Mouse (Mus musculus) neural tube, embryonic 15.5 days (tissue): Measurements from ENCODE around the gene Ifi213. TPM values are rescaled to one million over a fixed set of nuclear protein-coding genes. Genes with fewer than 3 reads are reported as not detected.
"Not testable (repeated sequence)": the region's sequence is repeated elsewhere in the genome, so short reads cannot be mapped to it uniquely, and the experiment has no call there.

Source experiments
- ATAC-seq: fragments of 200-750 bp; cut with Nextera tagmentation; 2 replicates; pipeline ENCODE4 v1.8.0; 2017; ENCODE audit warnings: mild to moderate bottlenecking, moderate TSS enrichment, moderate library complexity; ENCODE audit not compliant: low FRiP score
- H3K27ac ChIP-seq: fragments of 300-500 bp; sonication (generic); replicated peaks from 2 replicates; pipeline ENCODE4 v1.5.1; 2015; ENCODE audit warnings: mild to moderate bottlenecking, inconsistent platforms
- H3K27me3 ChIP-seq: fragments of 300-500 bp; sonication (generic); replicated peaks from 2 replicates; pipeline ENCODE4 v1.6.1; 2015; ENCODE audit warnings: inconsistent platforms
- H3K36me3 ChIP-seq: fragments of 300-500 bp; sonication (generic); 2 replicates; pipeline ENCODE4 v1.6.1; 2015; ENCODE audit warnings: inconsistent platforms
- H3K4me1 ChIP-seq: fragments of 300-500 bp; sonication (generic); 2 replicates; pipeline ENCODE4 v1.6.1; 2015; ENCODE audit warnings: inconsistent platforms
- H3K4me2 ChIP-seq: fragments of 300-500 bp; sonication (generic); 2 replicates; pipeline ENCODE4 v1.6.1; 2015; ENCODE audit warnings: inconsistent platforms, mild to moderate bottlenecking, moderate library complexity
- H3K4me3 ChIP-seq: fragments of 300-500 bp; sonication (generic); replicated peaks from 2 replicates; pipeline ENCODE4 v1.5.1; 2015; ENCODE audit warnings: mild to moderate bottlenecking, inconsistent platforms
- H3K9ac ChIP-seq: fragments of 300-500 bp; sonication (generic); replicated peaks from 2 replicates; pipeline ENCODE4 v1.6.1; 2015; ENCODE audit warnings: mild to moderate bottlenecking, inconsistent platforms
- H3K9me3 ChIP-seq: fragments of 300-500 bp; sonication (generic); replicated peaks from 2 replicates; pipeline ENCODE4 v1.6.1; 2016; ENCODE audit warnings: inconsistent platforms
- WGBS: fragments of 180-500 bp; shearing (Covaris S2); methylation state at CpG from one replicate; pipeline ENCODE4 v1.1.7; 2015; ENCODE audit warnings: mixed read lengths; 5-methylcytosine and 5-hydroxymethylcytosine counted together
- polyA plus RNA-seq: library from polyadenylated mRNA; unstranded; fragments of >200 nt; fragmentation: Nextera tagmentation; extraction: Ambion mirVana; gene quantifications from 2 replicates; pipeline ENCODE4 v1.2.1, GENCODE M21; 2015

Ifi213 gene
- polyA plus RNA-seq, result 0.08 and 0.09 TPM in 2 replicates

- H3K36me3 ChIP-seq, H3K9me3 ChIP-seq, H3K27ac ChIP-seq, H3K4me1 ChIP-seq, H3K27me3 ChIP-seq, H3K4me2 ChIP-seq, H3K4me3 ChIP-seq, ATAC-seq, H3K9ac ChIP-seq: not testable (repeated sequence)
- 82% methylated on average over 3 of the region's 3 CpGs for WGBS
Observed at GRCm38 (mm10) chr1:173598838-173599494, at the start of gene Ifi213. Gene Ifi213, minus strand, starts transcription at chr1:173599274.

- Histone ChIP-seq H3K27ac (no peak overlapping the region), H3K36me3 (no peaks in the 10 kb centered on the region), H3K4me1 (no peaks in the 10 kb centered on the region), H3K4me2 (no peak overlapping the region), H3K9ac (no peak overlapping the region), H3K27me3 (no peaks in the 10 kb centered on the region), H3K9me3 (no peaks in the 10 kb centered on the region), H3K4me3 (no peak overlapping the region)
- WGBS, result 80% methylated on average over 2 of the region's 2 CpGs
- ATAC-seq, result no peak
Observed at GRCm38 (mm10) chr1:173645393-173645792, 46.3 kb upstream of the Ifi213 start.

- WGBS, result 91% methylated on average over 5 of the region's 5 CpGs
- Histone ChIP-seq H3K9me3 (no peaks in the 10 kb centered on the region), H3K4me1 (no peaks in the 10 kb centered on the region), H3K4me3 (no peak overlapping the region), H3K9ac (no peak overlapping the region), H3K27ac (no peak overlapping the region), H3K36me3 (no peaks in the 10 kb centered on the region), H3K4me2 (no peak overlapping the region), H3K27me3 (no peaks in the 10 kb centered on the region)
- no peak for ATAC-seq
Observed at GRCm38 (mm10) chr1:173633969-173634645, 35.0 kb upstream of the Ifi213 start.

- H3K9ac ChIP-seq, ATAC-seq: not testable (repeated sequence)
Observed at GRCm38 (mm10) chr1:173630622-173631021, 31.5 kb upstream of the Ifi213 start, which contains the start of gene Ifi209. Gene Ifi209, plus strand, starts transcription at chr1:173630917.

GRCm38 (mm10) chr1:173626686-173627085, 27.6 kb upstream of the Ifi213 start:
- no peak overlapping the region for H3K27ac ChIP-seq
- H3K27me3 ChIP-seq, result no peaks in the 10 kb centered on the region
- no peak for ATAC-seq
- no peak overlapping the region for H3K4me3 ChIP-seq
- 81% methylated on average over 2 of the region's 2 CpGs for WGBS
- H3K4me1 ChIP-seq, result no peaks in the 10 kb centered on the region
- no peaks in the 10 kb centered on the region for H3K36me3 ChIP-seq
- no peak overlapping the region for H3K9ac ChIP-seq
- no peak overlapping the region for H3K4me2 ChIP-seq
- no peaks in the 10 kb centered on the region for H3K9me3 ChIP-seq

More at GRCm38 (mm10) chr1:173630622-173631021, 31.5 kb upstream of the Ifi213 start, which contains the start of gene Ifi209:
- not testable (repeated sequence) for H3K36me3 ChIP-seq, H3K4me2 ChIP-seq, H3K27me3 ChIP-seq, H3K4me3 ChIP-seq, H3K9me3 ChIP-seq, H3K4me1 ChIP-seq, H3K27ac ChIP-seq
- 88% methylated on average over 2 of the region's 2 CpGs for WGBS

GRCm38 (mm10) chr1:173624052-173624451, 25.0 kb upstream of the Ifi213 start:
- H3K27me3 ChIP-seq, result no peaks in the 10 kb centered on the region
- no peaks in the 10 kb centered on the region for H3K9me3 ChIP-seq
- ATAC-seq, result no peak
- no peak overlapping the region for H3K27ac ChIP-seq
- no peak overlapping the region for H3K4me2 ChIP-seq
- no peak overlapping the region for H3K9ac ChIP-seq
- no peaks in the 10 kb centered on the region for H3K4me1 ChIP-seq
- H3K36me3 ChIP-seq, result no peaks in the 10 kb centered on the region
- WGBS, result 98% methylated on average over 2 of the region's 2 CpGs
- H3K4me3 ChIP-seq, result no peak overlapping the region

- H3K9ac ChIP-seq, ATAC-seq, H3K9me3 ChIP-seq, H3K4me3 ChIP-seq, H3K27ac ChIP-seq, H3K4me1 ChIP-seq, H3K27me3 ChIP-seq, H3K4me2 ChIP-seq, H3K36me3 ChIP-seq: not testable (repeated sequence)
- WGBS, result 83% methylated on average over 2 of the region's 2 CpGs
Observed at GRCm38 (mm10) chr1:173622216-173622615, 23.1 kb upstream of the Ifi213 start.

GRCm38 (mm10) chr1:173610291-173610690, 11.2 kb upstream of the Ifi213 start:
- not testable (repeated sequence) for H3K27me3 ChIP-seq, H3K9ac ChIP-seq, ATAC-seq, H3K4me2 ChIP-seq, H3K36me3 ChIP-seq, H3K4me1 ChIP-seq, H3K27ac ChIP-seq, H3K9me3 ChIP-seq, H3K4me3 ChIP-seq
- 82% methylated on average over 3 of the region's 3 CpGs for WGBS

GRCm38 (mm10) chr1:173589698-173590097, 9.4 kb downstream of the Ifi213 start:
- not testable (repeated sequence) for H3K4me3 ChIP-seq, H3K9me3 ChIP-seq, H3K27ac ChIP-seq, H3K4me1 ChIP-seq, H3K4me2 ChIP-seq, H3K9ac ChIP-seq, H3K36me3 ChIP-seq, ATAC-seq, H3K27me3 ChIP-seq
- WGBS, result 90% methylated on average over 2 of the region's 2 CpGs

GRCm38 (mm10) chr1:173579921-173580585, 19.0 kb downstream of the Ifi213 start:
- WGBS, result 95% methylated on average over 26 of the region's 26 CpGs
- no peak overlapping the region for H3K4me3 ChIP-seq
- ATAC-seq, result no peak
- no peak overlapping the region for H3K4me2 ChIP-seq
- no peaks in the 10 kb centered on the region for H3K36me3 ChIP-seq
- H3K27me3 ChIP-seq, result no peaks in the 10 kb centered on the region
- no peaks in the 10 kb centered on the region for H3K4me1 ChIP-seq
- no peak overlapping the region for H3K9ac ChIP-seq
- no peak overlapping the region for H3K27ac ChIP-seq
- H3K9me3 ChIP-seq, result peaks cover 15% of the 10 kb centered on the region

GRCm38 (mm10) chr1:173579079-173579478, 20.0 kb downstream of the Ifi213 start:
- H3K9ac ChIP-seq, result no peak overlapping the region
- no peaks in the 10 kb centered on the region for H3K4me1 ChIP-seq
- H3K9me3 ChIP-seq, result peaks cover 15% of the 10 kb centered on the region
- H3K27me3 ChIP-seq, result no peaks in the 10 kb centered on the region
- no peak for ATAC-seq
- H3K4me2 ChIP-seq, result no peak overlapping the region
- H3K36me3 ChIP-seq, result no peaks in the 10 kb centered on the region
- no peak overlapping the region for H3K27ac ChIP-seq
- 94% methylated on average over 9 of the region's 9 CpGs for WGBS
- H3K4me3 ChIP-seq, result no peak overlapping the region
